20 mouse cellular contexts compared by ENCODE assay signal in the genomic region with DNA sequence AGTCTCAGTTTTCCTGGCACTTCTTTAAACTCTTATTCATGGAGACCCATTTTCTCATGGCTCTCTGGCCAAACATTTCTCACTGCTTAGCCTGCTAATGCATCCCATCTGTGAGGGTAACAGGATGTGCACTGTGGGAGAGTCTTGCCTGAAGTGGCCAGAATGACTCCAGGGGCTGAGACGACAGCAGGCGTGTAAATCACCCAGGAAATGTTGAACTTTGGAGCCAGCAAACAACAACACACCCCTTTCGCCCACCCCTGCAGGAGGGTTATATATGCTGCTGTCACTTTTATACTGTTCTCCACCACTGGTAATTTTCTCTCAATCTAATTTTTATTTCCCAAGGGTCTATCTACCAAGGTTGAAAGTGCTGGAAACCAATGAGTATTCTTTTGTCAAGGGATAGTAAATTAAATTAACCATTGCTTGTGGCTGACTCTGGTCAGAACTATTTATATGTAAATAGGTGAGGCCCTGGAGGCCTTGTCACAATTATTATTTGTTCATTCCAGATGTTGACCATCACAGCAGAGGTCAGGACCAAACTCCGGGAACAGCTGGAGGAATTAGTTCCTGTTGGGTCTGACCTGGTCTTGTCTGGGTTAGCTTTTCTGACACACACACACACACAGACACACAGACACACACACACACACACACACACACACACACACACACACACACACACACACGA.
DNase-seq lines count a peak whose midpoint lies in the region; ATAC-seq and TF ChIP-seq lines count a peak whose summit lies in the region.
"Had no signal": no experiment of that assay in that cellular context is flagged by ENCODE, and none has a peak within 500 bp of the region (broad histone marks: within the 10 kb centered on the region; RNA-seq: fewer than 3 reads in every experiment).

No protein-coding gene starts in this region.

- DNase-seq in cerebellum, postnatal 10 days, result peak; percentile 13 to 15
- DNase-seq in cerebellum, postnatal 36 days, result no peak
- DNase-seq in neural tube, embryonic 10.5 days (ENCODE audit: extremely low spot score, low spot score), result peak; percentile 25
- DNase-seq in limb, embryonic 14.5 days (ENCODE audit: low spot score), result peak; percentile 14
- no peak for DNase-seq in ovary, postnatal 10 days (ENCODE audit: low spot score)
- DNase-seq in heart, postnatal 25 days (ENCODE audit: low spot score), result no peak
- DNase-seq: cerebellum, adult 9-10 months; gastrocnemius, postnatal 25 days; heart, postnatal 14 days; layer of hippocampus, postnatal 36 days; midbrain, embryonic 14.5 days; right cerebral cortex, postnatal 25 days; thymus, postnatal 14 days had no signal

- H3K4me2 ChIP-seq in neural tube, embryonic 15.5 days, result no peak overlapping the region
- H3K4me2 ChIP-seq in limb, embryonic 14.5 days (replicated peaks; ENCODE audit: low read depth, low read length, severe bottlenecking), result no peak overlapping the region
- H3K4me2 ChIP-seq in forebrain, embryonic 16.5 days (ENCODE audit: low read length), result no peak overlapping the region
- H3K4me2 ChIP-seq: liver, embryonic 12.5 days; lung, embryonic 15.5 days had no signal

- no peaks in the 10 kb centered on the region for H3K9me3 ChIP-seq in neural tube, embryonic 15.5 days (replicated peaks)
- H3K9me3 ChIP-seq in limb, embryonic 14.5 days (ENCODE audit: control insufficient read depth, low read length), result no peaks in the 10 kb centered on the region
- no peaks in the 10 kb centered on the region for H3K9me3 ChIP-seq in forebrain, embryonic 16.5 days (ENCODE audit: control insufficient read depth, low read length)
- H3K9me3 ChIP-seq: liver, embryonic 12.5 days; lung, embryonic 15.5 days had no signal

- H3K4me1 ChIP-seq in neural tube, embryonic 15.5 days, result 0 out of 2 replicates have a peak, but pooled peaks cover 3% of the 10 kb centered on the region
- H3K4me1 ChIP-seq in limb, embryonic 14.5 days (ENCODE audit: control insufficient read depth, insufficient read depth, low read length), result no peaks in the 10 kb centered on the region
- H3K4me1 ChIP-seq in forebrain, embryonic 16.5 days (replicated peaks; ENCODE audit: control insufficient read depth, insufficient read depth, low read length), result no peaks in the 10 kb centered on the region
- H3K4me1 ChIP-seq: liver, embryonic 12.5 days; lung, embryonic 15.5 days had no signal

- H3K27ac ChIP-seq in neural tube, embryonic 15.5 days (replicated peaks), result no peak overlapping the region
- no peak overlapping the region for H3K27ac ChIP-seq in limb, embryonic 14.5 days (replicated peaks; ENCODE audit: low read depth, low read length)
- H3K27ac ChIP-seq in forebrain, embryonic 16.5 days (ENCODE audit: low read length), result no peak overlapping the region
- H3K27ac ChIP-seq: liver, embryonic 12.5 days; lung, embryonic 15.5 days had no signal

- H3K36me3 ChIP-seq in neural tube, embryonic 15.5 days, result no peaks in the 10 kb centered on the region
- no peaks in the 10 kb centered on the region for H3K36me3 ChIP-seq in limb, embryonic 14.5 days (ENCODE audit: control insufficient read depth, insufficient read depth, low read length)
- no peaks in the 10 kb centered on the region for H3K36me3 ChIP-seq in forebrain, embryonic 16.5 days (ENCODE audit: control insufficient read depth, insufficient read depth)
- H3K36me3 ChIP-seq: G1E; liver, embryonic 12.5 days; lung, embryonic 15.5 days had no signal

- 27% methylated on average over 5 of the region's 5 CpGs for WGBS in neural tube, embryonic 15.5 days
- 24% methylated on average over 5 of the region's 5 CpGs for WGBS in limb, embryonic 14.5 days
- WGBS in forebrain, embryonic 16.5 days, result 81% methylated on average over 5 of the region's 5 CpGs

- H3K9ac ChIP-seq in neural tube, embryonic 15.5 days (replicated peaks), result no peak overlapping the region
- no peak overlapping the region for H3K9ac ChIP-seq in limb, embryonic 14.5 days (ENCODE audit: low read depth, low read length, severe bottlenecking)
- H3K9ac ChIP-seq in forebrain, embryonic 16.5 days (replicated peaks; ENCODE audit: low read depth, low read length), result no peak overlapping the region
- H3K9ac ChIP-seq: liver, embryonic 12.5 days; lung, embryonic 15.5 days had no signal

- H3K4me3 ChIP-seq in neural tube, embryonic 15.5 days (replicated peaks), result no peak overlapping the region
- no peak overlapping the region for H3K4me3 ChIP-seq in limb, embryonic 14.5 days (replicated peaks; ENCODE audit: low read length)
- H3K4me3 ChIP-seq in forebrain, embryonic 16.5 days (replicated peaks; ENCODE audit: low read length), result no peak overlapping the region
- H3K4me3 ChIP-seq: liver, embryonic 12.5 days; lung, embryonic 15.5 days; myocyte had no signal

- no peak for TF ChIP-seq POLR2A in limb, embryonic 14.5 days (IDR thresholded peaks at IDR 0.05; ENCODE audit: borderline replicate concordance, extremely low read depth, insufficient read depth, insufficient read length)

- H3K27me3 ChIP-seq in neural tube, embryonic 15.5 days (replicated peaks), result no peaks in the 10 kb centered on the region
- no peaks in the 10 kb centered on the region for H3K27me3 ChIP-seq in limb, embryonic 14.5 days (ENCODE audit: control insufficient read depth, insufficient read depth, low read length)
- no peaks in the 10 kb centered on the region for H3K27me3 ChIP-seq in forebrain, embryonic 16.5 days (replicated peaks; ENCODE audit: control insufficient read depth, insufficient read depth, low read length)
- H3K27me3 ChIP-seq: liver, embryonic 12.5 days; lung, embryonic 15.5 days had no signal

- intact Hi-C loops in heart, postnatal 25 days (cut with DNase I), result no loop called here

- ATAC-seq in neural tube, embryonic 15.5 days (ENCODE audit: low FRiP score), result no peak
- ATAC-seq in limb, embryonic 14.5 days (ENCODE audit: low FRiP score, low read depth), result no peak; the same call in 1 of the 2 replicates
- no peak for ATAC-seq in forebrain, embryonic 16.5 days
- ATAC-seq: CD4-positive, CD25-positive, alpha-beta regulatory T cell, adult 4 months; liver, embryonic 12.5 days had no signal

Comparison
In these comparisons a context has a peak if more than half of its experiments do, and no peak if none do; other contexts are left out.
1. DNase-seq: peak in cerebellum, postnatal 10 days (2 of 2), neural tube, embryonic 10.5 days (single experiment) and limb, embryonic 14.5 days (single experiment); none in cerebellum, postnatal 36 days (0 of 2), ovary, postnatal 10 days (single experiment) and heart, postnatal 25 days (single experiment).